Mouse (Mus musculus): ENCODE measurements around the gene Rnf123.
"Not testable (repeated sequence)": the region's sequence is repeated elsewhere in the genome, so short reads cannot be mapped to it uniquely, and the experiment has no call there.

Rnf123 gene

DNA sequence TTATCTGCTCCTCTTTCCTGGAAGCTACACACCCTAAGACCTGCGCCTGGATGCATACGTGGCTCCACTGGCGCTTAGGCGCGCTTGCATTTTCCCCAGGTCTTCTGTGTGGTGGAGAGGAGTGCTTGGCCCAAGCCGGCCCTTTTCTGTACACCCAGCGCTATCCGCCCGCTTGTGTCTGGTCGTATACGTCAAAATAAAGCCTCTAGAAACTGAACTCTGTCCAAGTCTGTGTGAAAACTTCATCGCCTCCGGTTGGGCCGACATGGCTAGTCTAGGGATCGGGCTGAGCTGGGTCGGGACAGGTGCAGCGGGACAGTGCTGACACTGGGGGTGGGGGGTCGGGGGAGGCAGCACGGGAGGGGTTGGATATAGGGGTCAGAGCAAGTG lies 34.6 kb downstream of the Rnf123 start:
- in situ Hi-C loops (cut with MboI; ENCODE audit: unreplicated experiment in 2 of 2): loop anchor here in 1 of 2 experiments (5.0 kb wide), 1 partner anchor 41 kb away; no protein-coding TSS in a partner anchor

DNA sequence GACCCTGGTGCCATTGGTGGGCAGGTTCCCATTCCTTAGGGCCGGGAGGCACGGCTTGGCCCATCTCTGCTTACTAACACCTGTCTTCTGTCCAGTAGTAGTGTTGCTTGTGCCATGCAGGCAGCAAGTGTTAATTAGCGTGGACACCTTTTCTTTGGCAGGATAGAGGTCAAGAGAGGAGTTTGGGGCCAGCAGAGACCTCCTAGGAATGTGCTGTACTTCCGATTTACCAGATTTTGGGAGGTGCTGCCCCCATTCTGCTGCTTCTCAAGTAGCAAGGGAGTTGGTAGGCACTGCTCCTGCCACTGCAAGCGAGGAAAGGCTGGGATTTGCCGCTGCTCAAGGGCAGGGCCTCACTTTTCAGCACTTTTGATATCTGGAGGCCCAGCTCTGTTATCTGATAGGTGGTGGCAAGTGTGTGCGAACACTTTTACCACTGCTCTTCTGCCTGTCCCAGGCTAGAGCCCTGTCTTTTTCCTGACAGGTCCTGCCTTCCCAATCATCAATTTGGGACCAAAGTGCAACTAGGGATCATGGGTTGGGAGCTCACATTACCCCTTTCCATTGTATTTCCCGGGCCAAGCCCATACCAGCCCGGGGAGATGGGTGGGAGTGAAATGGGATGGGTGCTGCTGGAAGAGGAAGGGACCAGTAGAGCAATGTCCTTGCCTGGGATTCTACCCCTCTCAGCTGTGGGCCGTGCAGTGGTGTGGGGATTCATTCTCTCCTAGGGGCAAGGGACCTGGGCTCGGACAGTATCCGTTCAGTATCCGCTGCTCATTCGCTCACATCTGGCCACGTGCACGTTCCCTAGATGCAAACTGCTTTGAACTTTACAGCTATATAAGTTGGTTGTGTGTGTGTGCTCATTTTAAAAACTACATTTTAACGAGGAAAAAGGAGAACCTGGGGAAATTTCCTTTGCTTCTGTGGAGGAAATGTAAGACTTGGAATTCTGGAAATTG lies 35.3 kb downstream of the Rnf123 start:
- in situ Hi-C loops (cut with MboI; ENCODE audit: unreplicated experiment in 2 of 2): loop anchor here in 1 of 2 experiments (5.0 kb wide), 1 partner anchor 41 kb away; no protein-coding TSS in a partner anchor

DNA sequence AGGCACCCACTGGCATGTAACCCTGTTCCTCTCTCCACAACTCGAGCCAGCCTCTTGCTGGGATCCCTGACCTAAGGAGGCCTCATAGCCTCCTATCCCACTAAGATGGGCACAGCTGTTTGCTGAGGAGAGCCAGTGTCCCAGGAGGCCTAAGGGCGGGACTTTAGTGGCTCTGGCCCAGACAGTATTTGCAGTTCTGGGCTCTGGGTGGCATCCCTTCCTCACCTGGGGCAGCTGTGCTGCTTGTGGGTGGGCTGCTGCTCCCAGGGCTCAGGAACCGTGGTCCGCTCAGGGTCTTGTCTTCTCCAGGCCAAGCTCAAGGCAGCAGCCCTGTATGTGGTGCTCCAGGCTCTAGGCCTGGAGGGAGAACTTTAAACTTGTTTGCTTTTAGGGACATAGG lies 36.6 kb downstream of the Rnf123 start:
- in situ Hi-C loops (cut with MboI; ENCODE audit: unreplicated experiment in 2 of 2): loop anchor here in 1 of 2 experiments (5.0 kb wide), 1 partner anchor 39 kb away; no protein-coding TSS in a partner anchor

DNA sequence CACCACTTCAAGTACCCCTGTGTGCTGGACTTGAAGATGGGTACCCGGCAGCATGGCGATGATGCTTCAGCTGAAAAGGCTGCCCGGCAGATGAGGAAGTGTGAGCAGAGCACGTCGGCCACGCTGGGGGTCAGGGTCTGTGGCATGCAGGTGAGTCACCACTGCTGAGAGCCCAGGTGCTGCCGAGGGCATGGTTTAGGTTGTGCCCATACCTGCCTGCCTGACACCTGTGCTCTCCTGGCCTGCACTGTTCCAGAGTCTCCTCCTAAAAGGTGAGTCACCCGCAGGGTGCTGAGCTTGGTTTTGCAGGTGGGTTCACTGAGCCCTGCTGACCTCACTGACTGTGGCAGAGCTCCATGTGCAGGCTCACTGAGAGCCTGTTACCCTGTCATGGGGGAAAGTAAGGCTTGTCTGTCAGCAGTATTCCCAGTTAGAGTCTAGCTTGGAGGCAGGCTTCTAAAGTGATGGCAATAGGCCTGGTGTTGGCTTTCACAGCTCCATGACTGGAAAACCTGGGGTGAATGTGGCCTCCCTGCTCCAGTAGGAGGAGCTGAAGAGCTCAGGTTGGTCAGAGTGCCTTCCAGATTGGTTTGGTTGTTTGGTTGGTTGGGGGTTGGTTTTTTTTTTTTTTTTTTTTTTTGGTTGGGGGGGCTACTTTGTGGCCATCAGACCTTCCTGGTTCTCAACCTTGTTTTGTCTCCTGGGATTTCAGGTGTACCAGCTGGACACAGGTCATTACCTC lies 38.2 kb downstream of the Rnf123 start:
- in situ Hi-C loops (cut with MboI; ENCODE audit: unreplicated experiment in 2 of 2): loop anchor here in 1 of 2 experiments (5.0 kb wide), 1 partner anchor 38 kb away; no protein-coding TSS in a partner anchor

DNA sequence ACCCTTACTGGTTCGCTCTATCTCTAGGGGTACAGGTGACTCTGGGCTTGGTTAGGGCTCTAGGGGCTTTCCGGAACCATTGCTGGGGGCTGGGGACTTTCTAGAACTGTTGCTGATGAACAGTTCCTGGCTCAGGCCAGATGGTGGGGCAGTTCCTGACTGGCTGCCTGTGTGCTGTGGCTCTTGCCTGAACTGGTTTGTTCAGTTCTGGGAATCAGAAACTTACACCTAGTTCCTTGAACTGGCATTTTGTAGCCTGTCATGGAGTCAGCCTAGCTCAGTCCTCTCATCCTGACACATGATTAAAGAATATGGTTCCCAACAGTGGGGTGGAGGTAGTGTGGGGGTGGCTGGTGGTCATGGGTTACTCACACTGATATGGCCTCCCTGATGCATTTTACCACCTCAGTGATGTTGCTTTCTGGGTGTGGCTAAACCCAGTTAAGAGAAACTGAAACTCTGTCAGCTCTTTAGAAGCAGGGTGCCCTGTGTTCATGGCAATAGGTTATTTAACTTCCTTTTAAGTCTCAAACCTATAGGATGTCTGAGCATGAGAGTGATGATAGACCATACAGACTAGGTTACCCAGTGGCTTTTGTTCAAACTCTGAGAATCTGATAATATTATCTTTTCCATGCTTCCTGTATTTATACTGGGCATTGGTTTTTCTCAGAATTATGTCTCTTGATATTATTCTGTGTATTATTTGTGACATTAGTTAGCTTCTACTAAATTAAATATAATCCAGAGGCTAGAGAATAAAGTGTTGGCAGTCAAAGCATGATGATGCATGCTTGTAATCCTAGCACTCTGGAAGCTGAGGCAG lies 47.6 kb downstream of the Rnf123 start:
- in situ Hi-C loops (cut with MboI; ENCODE audit: unreplicated experiment in 2 of 2): no loop called here

DNA sequence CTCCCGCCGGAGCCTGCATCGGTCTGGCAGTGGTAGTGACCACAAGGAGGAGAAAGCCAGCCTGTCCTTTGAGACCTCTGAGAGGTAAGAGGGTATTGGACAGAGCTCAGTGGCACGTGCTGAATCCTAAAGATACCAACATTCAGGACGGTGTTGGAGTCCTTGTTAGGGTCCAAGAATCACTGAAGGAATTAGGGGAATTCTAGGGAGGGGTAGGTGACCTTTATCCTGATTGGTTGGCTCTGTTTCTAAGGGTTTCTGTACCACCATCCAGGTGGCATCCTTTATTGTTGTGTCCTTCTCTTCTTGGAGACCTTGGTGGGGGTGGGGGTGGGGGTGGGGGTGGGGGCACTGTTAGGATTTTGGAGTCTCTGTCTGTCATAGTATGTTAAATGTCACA lies 51.0 kb downstream of the Rnf123 start:
- in situ Hi-C loops (cut with MboI; ENCODE audit: unreplicated experiment in 2 of 2): no loop called here

DNA sequence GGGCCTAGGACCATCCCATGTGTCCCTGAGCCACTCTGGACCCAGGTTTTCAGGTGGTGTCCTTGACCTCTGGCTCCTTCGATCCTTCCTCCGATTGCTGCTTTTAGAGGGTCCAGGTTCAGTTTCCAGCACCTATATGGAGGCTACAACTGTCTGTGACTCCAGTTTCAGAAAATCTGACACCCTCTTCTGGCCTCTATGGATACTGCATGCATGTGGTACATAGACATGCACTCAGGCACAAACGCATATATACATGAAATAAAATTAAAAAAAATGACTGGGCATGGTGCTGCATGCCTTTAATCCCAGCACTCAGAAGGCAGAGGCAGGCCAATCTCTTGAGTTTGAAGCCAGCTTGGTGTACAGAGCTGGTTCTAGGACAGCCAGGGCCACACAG lies 55.3 kb downstream of the Rnf123 start:
- in situ Hi-C loops (cut with MboI; ENCODE audit: unreplicated experiment in 2 of 2): no loop called here

DNA sequence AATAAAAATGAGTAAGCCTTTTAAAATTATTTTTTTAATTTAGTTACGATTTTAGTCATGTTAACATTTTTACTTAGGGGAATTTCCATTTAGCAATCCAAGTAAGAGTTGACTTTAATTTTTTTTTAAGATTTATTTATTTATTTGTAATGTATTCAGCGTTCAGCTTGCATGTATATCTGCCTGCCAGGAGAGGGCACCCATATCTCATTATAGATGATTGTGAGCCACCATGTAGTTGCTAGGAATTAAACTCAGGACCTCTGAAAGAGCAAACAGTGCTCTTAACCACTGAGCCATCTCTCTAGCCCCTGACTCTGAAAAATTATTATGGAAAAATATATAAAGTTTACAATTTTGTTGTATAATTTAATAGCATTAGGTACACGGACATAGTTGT lies 56.6 kb downstream of the Rnf123 start:
- in situ Hi-C loops (cut with MboI; ENCODE audit: unreplicated experiment in 2 of 2): no loop called here

DNA sequence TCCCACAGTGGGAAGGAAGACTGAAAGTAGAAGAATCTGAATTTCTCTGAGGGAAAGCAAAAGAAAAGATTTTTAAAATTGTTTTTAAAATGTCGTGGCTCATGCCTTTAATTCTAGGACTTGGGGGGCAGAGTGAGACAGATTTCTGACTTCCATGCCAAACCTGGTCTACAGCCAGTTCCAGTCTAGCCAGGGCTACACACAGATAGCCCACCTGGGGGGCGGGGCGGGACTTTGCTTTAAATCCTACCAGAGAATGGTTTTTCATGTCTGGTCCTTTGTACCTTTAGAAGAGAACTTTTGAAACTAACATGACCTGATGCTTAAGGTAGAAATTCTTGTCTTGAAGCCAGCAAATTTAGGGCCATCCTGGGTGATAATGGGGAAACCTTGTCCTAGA lies 59.9 kb downstream of the Rnf123 start:
- in situ Hi-C loops (cut with MboI; ENCODE audit: unreplicated experiment in 2 of 2): no loop called here

DNA sequence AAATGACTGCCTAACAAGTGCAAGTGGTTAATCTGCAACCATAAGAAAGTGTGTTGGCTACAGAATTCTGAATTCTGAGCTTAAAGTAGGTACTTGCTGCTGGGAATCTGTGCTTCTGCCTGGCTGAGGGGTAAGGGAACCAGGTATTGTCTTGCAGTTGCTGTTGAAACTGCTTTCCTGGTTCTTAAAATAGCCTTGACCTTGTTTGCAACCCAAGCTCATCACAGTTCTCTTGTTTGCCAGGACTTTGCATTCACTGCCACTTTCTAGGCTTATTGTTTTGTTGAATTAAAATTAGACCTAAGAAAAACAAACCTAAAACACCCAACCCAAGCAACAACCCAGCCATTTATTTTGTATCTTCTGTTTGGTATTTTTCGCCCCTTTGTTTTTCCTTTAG lies 62.4 kb downstream of the Rnf123 start:
- in situ Hi-C loops (cut with MboI; ENCODE audit: unreplicated experiment in 2 of 2): no loop called here

DNA sequence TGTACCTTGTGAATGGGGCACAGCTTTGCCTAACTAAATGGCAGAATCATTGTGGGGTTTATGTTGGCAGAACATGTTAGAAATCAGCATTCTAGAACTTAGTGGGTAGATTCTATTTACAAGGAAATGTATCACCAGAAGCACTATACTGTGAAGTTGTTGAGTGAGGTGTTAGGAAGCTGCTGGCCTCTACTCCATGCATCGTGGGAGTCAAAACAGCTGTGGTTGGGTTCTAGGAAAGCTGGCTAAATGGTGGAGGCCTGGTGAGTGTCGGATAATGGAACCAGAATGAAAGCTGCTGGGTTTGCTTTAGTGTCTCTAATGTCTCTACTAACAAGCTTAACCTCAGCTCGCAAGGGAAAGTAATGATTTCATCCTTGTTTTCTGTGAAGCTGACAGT lies 66.0 kb downstream of the Rnf123 start:
- in situ Hi-C loops (cut with MboI; ENCODE audit: unreplicated experiment in 2 of 2): no loop called here

DNA sequence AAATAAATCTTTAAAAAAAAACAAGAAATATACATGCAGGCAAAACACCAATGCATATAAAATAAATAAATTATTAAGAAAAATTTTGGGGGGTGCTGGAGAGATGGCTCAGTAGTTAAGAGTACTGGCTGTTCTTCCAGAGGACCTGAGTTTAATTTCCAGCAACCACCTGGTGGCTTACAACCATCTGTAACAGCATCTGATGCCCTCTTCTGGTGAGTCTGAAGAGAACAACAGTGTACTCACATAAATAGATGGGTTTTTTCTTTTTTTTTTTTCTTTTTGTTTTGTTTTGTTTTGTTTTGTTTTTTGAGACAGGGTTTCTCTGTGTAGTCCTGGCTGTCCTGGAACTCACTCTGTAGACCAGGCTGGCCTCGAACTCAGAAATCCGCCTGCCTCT lies 69.6 kb downstream of the Rnf123 start:
- in situ Hi-C loops (cut with MboI; ENCODE audit: unreplicated experiment in 2 of 2): not testable (repeated sequence)

DNA sequence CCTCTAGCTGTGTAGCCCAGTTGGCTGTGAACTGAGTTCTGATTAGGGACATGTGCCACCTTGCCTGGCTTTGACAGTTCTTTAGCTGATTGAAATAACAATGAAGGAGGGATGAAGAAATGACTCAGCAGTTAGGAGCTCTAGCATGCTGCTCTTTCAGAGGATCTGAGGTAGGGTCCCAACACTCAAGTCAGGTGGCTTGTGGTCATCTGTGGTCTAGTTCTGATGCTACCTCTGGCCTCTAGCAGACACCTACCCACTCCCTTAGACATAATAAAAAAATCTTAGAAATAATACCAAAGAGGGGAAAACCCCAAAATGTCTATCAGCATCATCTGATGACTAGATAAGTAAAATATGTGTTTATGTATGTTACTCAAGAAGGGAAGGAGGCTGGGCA lies 72.8 kb downstream of the Rnf123 start:
- in situ Hi-C loops (cut with MboI; ENCODE audit: unreplicated experiment in 2 of 2): no loop called here

DNA sequence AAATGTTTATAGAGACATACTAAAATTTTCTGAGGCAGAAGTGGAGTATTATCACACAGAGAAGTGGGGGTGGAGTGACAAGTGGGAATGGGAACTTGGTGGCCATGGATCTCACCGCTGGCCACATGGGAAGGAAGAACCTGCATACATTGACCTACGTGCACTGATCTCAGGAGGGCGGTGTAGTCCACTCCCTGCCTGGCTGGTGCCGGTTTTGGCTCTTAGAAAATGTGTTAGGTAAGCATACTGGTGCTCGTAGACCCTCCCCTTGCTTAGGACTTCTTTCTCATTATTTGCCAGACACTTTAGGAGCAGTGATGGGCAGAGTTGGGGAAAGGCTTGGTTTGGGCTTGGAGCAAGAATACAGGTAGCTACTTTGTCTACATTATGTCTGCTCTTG lies 75.1 kb downstream of the Rnf123 start:
- in situ Hi-C loops (cut with MboI; ENCODE audit: unreplicated experiment in 2 of 2): loop anchor here in 1 of 2 experiments (5.0 kb wide), 1 partner anchor 39 kb away; the partner anchor contains the start of gene Gmppb

DNA sequence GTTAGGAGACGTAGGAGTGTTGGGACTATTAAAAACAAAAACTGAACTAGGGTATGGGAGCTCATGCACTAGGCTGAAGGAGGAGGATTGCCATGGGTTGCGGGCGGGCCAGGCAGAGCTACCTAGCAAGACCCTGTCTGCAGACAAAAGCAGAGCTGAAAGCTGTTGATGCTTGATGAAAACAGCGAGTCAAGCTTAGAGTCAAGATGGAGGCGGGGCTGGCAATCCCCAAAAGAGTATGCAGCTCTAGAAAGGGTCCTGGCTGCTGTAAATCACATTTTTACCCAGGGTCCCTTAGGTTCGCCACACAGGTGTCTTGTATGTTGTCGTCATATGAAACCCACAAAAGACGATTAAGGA lies 79.6 kb downstream of the Rnf123 start:
- in situ Hi-C loops (cut with MboI; ENCODE audit: unreplicated experiment in 2 of 2): no loop called here

DNA sequence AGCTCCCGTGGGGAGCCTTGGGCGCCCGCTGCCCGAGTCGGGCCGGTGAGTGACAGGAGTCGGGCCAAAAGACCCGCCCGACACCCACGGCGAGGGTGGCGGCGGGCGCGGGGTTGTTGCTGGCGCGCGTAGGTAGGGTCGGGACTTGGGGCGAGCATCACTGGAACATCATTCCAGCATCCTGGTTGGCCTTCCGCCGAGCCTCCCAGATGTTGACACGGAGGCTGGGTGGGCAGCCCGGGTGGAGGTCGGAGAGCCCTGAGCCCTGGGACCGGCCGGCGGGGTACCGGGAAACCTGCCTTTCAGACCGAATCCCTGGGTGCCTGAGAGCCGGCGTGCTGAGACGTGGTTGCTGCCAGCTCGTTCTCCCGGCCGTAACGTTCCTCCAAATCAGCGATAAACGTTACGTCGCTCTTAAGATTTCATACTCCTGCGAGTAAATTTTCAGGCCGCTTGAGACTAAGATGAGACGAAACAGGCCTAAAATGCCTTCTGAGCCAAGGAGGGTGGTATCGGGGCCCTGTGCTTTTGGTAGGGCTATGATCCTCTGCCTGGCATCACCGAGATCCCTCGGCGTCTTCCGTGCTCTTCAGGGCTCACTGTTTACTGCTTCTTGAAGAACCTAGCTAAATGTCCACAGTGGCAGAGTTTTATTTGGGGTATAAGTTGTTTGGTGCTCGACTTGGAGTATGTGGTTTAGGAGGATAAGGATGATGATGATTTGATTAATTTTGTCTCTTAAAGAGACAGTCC lies 80.2 kb downstream of the Rnf123 start:
- in situ Hi-C loops (cut with MboI; ENCODE audit: unreplicated experiment in 2 of 2): no loop called here

DNA sequence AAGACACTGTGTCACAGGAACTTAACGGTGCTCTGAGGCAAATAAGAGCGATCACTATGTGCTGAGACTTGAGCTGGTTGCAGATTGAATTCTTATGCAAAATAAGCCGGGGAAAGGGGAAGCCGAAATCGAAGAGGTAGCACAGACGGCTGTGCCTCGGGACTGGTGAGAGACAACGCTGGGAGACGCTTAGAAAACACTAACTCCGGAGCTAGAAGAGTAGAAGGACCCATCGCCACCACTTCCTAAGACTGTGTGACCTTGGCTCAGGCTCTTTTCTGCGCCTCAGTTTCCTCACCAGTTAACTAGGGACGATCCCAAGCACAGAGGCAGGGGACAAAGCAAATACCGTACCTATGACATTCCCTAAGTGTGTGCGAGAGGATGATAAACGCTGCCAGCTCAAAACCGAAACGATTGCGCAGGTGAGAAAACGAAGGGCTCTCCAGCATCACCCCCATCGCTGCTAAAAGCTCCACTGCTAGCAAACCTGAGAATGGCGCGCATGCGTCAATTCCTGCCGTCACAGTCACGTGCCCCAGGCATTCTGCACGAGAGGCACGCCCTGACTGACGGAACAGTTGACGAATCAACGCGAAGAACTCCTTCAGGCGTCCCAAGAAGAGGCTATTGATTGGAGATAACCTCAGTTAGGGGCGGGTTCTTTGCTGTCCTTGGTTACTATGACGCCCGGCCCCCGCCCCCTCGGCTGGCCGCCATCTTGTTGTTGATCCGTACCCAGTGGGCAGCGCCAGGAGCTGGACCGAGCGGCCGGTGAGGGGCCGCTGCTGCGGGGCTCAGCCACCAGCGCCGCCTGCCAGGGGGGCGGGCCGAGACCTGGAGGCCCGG lies 81.0 kb downstream of the Rnf123 start, which contains the start of gene Ip6k1:
Gene Ip6k1, plus strand, starts transcription at position 580 of the 849 bp plus-strand sequence.
- in situ Hi-C loops (cut with MboI; ENCODE audit: unreplicated experiment in 2 of 2): no loop called here

Measured in v-Abl transformed pro-B cells (cell line).